Mouse (Mus musculus): ENCODE data around the gene Asb16.

Asb16 gene

DNA sequence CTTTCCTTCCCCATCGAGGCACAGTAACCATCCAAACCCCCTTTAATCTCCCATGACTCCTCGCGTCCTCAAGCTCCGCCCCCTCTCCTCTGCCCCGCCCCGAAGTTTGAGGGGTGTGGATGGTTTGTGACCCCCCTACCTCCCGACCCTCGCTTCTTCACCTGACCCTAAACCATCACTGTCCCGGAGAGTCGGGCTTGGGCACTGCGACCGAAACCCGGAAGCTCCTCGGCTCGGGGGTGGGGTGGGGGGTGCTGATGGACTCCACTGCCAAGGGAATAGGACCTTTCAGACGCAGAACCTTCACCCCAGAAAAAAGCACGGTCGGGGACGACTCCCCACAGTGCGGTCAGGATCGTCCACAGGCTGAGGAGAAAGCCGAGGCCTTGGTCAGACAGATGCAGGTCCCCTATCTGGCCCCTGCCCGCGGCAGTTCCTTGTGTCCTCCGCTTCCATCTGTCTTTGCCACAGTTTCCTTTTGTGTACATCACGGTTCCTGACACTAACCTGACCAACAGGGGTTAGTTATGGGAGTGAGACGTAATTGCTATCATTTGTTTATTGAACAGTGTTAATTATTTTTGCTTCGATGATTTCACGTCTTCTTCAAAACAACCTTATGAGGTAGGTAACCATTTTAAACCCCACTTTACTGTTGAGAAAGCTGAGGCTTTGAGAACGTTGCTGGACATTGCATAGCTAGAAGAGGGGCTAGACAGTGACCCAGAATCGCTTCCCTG is 16.7 kb downstream of the Asb16 start:
- no peak for DNase-seq (ENCODE audit: low read depth, low spot score)

DNA sequence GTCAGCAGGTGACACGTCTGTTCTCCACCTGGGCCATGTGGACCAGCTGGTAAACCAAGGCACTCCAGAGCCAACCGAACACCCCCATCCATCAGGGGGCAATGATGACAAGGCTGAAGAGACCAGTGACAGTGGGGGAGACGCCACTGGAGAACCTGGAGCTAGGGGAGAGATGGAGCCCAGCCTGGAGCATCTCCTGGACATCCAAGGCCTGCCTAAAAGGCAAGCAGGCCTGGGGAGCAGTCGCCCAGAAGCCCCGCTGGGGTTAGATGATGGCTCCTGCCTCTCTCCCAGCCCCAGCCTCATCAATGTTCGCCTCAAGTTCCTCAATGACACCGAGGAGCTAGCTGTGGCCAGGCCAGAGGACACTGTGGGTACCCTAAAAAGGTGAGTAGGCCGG is 18.9 kb downstream of the Asb16 start:
- DNase-seq (ENCODE audit: low read depth, low spot score) = no peak

DNA sequence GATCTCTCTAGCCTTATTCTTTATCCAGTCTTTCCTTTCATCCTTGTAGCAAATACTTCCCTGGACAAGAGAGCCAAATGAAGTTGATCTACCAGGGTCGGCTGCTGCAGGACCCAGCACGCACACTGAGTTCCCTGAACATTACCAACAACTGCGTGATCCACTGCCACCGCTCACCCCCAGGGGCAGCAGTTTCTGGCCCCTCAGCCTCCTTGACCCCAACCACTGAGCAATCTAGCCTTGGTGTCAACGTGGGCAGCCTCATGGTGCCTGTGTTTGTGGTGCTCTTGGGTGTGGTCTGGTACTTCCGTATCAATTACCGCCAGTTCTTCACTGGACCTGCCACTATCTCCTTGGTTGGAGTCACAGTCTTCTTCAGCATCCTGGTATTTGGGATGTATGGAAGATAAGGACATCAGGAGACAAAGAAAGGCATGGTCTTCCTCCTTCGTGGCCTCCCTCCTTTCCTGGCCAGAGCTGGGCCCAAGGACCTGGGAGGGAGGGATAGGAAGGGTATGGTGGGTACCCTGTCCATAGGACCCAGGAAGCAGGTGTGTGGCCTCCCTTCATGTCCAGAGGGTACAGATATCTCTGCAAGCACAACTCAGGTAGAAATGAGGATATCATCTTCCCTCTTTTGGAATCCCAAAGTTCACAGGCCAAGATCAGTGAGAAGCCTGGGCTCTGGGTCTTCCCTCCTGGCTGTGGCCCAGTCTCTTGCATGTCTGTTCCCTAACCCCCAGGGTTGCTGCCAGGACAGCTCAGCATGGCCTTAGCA is 19.7 kb downstream of the Asb16 start:
- DNase-seq (ENCODE audit: low read depth, low spot score) = no peak

DNA sequence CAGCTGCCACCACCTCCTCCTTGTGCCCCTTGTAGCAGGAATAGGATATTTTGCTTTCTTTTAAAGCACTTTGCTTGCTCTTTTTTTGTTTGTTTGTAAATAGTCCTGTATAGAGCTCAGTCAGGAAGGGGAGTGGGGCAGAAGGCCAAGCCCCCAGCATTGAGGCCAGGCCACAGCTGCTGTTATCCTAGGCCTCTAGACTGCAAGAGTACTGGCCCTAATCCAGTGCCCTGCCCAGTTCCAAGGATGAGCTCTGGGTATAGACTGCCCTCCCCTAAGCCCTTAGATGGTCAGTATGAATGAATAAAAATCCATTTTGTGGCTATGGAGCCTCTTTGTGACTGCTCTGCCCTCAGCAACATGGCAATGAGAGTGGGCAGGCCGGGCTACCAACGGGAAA is 20.4 kb downstream of the Asb16 start:
- DNase-seq (ENCODE audit: low read depth, low spot score) = no peak

- DNase-seq (ENCODE audit: low read depth, low spot score) = no peak
Measured at GRCm38 (mm10) chr11:102289511-102290100, 21.1 kb downstream of the Asb16 start.

GRCm38 (mm10) chr11:102290141-102290540 is 21.6 kb downstream of the Asb16 start:
- no peak for DNase-seq (ENCODE audit: low read depth, low spot score)

- DNase-seq (ENCODE audit: low read depth, low spot score) = no peak
Measured at GRCm38 (mm10) chr11:102291051-102291535, 22.6 kb downstream of the Asb16 start.

DNA sequence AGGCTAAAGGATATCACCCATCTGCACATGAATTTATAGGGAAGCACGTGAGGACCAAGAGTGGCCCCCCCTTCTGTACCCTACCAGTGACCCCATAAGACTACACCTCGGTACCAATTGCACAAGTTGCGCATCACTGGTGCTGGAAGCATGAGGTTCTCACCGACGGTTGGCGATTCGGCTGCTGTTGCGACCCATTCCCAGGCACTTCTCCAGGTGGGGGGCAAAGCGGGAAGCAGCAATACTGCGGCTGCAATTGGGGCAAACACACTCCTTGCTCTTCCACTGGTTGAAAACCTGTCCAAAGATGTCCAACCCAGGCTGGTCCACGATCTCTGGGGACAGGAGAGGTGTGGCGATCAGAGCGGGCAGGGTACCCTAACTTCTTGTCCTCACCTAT is 25.4 kb downstream of the Asb16 start:
- DNase-seq (ENCODE audit: low read depth, low spot score) = no peak

DNA sequence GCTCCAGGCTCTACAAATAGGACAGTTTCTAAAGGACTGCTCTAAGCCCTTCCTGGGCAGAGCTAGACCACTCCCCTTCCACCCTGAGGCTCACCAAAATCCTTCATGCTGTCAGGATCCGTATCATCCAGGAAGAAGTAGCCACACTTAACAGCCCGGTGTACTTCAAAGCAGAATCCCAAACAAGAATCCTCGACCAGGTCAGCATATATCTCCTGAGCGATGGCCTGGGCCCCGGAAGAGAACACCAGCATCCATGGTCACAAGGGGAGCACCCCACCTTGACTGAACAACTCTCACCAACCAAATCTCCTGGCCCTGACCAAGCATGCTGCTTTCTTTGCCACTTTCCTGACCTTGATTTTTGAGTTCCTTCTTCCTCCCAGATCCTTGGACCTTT is 25.9 kb downstream of the Asb16 start:
- no peak for DNase-seq (ENCODE audit: low read depth, low spot score)

GRCm38 (mm10) chr11:102294887-102295597 is 26.5 kb downstream of the Asb16 start:
- DNase-seq (ENCODE audit: low read depth, low spot score) = no peak

- no peak for DNase-seq (ENCODE audit: low read depth, low spot score)
Measured at GRCm38 (mm10) chr11:102295598-102296471, 27.3 kb downstream of the Asb16 start.

DNA sequence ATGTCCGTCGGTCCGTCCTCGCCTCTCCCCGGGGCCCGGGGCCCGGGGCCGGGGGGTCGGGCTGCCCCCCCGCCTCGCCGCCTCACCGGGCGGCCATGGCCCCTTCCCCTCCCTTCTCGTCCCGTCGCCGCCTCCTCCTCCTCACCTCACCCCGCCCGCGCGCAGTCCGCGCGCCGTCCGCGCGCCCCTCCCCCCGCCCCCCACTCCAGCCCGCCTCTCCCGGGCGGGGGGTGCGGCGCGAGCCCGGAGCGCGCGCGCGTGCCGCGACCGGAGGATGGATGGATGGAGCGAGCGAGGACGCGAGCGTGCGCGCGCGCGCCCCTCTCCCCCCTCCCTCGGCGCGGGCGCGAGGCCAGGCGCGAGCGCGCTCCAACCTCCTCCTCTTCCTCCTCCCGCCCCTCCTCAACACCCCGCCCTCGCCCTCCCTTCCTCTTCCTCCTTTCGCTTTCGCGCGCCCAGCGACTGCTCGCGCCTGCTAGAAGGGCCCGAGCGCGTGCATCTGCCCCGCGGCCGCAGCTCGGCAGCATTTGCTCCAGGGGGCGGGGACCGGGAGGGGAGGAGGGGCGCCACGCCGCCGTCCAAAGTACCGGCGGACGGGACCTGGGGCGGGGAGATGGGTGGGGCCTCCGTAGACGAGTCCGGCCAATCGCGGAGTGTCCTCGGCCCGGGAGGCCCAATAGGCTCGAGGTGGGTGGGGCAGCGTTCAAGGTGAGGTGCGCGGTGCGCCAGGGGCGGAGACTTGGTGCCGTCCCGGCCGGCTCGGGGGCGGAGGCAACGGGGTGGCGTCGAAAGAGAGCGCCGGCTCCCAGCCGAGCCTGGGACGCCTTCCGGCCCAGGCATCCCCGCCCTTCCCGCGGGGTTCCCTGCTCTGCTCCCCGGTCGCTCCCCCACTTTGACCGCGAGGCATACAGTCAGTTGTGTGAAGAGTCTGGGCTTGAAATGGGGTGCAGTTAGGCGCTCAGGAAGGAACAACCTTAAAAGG is 28.2 kb downstream of the Asb16 start, which contains the start of gene Atxn7l3:
Atxn7l3 (minus strand) TSS at position 141 of the 982 bp plus-strand sequence.
- DNase-seq (ENCODE audit: low read depth, low spot score) = peak; percentile 99

DNA sequence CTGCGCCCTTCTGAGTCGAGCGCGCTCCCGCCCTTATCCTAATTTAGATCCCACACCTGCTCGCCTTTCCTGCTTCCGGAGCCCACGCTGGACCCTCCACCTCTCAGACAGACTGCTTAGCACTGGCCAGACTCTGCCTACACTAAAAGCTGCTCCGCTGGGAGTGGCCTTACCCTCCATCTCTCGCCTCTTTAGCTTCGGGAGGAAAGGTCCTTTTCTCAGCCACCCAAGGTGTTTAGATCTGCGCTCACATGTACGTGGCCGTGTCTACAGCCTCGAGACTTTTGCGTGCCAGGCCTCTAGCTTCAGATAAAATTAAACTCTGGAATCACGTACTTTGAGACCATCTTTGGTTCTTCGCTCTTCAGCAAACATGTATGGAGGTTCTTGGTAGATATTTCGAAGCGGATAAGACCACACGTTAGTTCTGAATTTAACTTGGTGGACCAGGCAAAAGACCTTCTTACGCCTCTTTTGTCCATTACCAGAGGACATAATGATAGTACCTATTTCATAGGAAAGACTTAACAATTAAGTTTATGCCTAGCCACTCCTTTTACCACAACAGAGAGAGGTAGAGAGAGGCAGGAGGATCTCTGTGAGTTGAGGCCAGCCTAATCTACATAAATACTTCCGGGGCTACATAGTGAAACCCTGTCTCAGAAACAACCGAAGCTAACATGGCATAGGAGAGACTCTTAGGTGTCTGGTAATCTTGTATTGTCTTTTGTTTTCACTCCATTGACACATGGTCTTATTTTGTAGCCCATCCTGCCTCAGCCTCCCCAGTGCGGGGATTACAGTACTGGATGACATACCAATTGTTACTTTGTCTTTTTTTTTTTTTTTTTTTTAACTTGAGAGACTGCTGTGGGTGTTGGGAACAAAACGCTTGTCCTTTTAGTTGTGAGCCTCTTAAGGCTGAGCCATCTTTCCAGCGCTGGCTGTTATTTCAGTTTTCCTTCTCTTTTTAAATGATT is 29.3 kb downstream of the Asb16 start:
- DNase-seq (ENCODE audit: low read depth, low spot score) = no peak

- DNase-seq (ENCODE audit: low read depth, low spot score) = peak; percentile 93
Measured at GRCm38 (mm10) chr11:102299839-102300238, 31.3 kb downstream of the Asb16 start.

DNA sequence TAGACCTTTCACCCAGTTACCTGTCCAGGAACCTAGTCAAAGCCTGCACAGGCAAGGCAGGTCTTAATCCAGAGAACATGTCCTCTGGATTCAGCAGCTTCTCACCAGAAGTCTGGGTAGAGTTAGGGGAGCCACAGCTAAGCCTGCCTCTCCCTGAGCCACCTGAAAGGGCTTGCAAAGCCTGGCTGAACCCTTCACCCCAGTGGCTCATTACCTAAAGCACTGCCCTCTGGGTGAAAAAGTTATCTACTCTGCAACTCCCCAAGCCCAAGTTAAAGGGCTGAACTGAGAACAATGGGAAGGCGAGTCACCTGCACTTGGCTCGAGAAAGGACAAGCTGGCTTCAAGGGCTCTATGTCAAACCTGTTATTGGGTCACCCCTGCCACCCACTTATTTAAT is 35.6 kb downstream of the Asb16 start:
- no peak for DNase-seq (ENCODE audit: low read depth, low spot score)

DNA sequence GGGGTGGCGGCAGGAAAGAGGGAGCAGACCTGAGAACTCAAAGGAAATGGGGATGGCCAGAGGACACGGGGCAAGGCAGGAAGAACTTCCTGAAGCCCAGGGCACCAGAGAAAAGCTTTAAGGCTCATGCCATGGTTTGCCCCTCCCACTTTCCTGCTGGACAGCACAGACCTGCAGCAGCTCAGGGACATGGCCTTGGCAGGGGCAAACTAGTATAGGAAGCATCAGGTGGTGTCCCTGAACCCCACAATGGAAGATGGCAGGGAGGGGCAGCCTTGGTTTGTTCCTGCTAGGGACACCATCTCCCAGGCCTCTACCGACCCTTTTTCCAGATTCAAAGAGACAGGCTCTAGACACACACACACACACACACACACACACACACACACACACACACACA is 36.8 kb downstream of the Asb16 start:
- DNase-seq (ENCODE audit: low read depth, low spot score) = no peak

DNA sequence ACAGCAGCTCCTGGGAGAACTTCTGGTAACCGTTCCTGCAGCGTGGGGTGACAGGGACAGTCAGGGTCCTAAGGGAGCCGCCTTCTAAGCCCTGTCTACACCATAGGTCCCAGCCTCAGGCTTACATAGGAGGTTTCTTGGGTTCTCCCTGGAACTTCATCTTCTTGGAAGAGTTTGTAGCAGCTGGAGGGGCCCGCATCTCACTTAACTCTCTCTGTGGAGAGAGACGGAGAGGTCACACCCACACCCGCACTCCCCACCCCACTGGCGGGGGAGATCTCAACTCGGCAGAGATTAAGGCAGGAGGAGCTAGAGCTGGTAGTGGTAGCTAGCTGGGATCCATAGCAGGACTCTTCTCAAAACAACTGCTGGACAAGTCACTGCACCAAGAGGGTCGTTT is 39.6 kb downstream of the Asb16 start:
- no peak for DNase-seq (ENCODE audit: low read depth, low spot score)

DNA sequence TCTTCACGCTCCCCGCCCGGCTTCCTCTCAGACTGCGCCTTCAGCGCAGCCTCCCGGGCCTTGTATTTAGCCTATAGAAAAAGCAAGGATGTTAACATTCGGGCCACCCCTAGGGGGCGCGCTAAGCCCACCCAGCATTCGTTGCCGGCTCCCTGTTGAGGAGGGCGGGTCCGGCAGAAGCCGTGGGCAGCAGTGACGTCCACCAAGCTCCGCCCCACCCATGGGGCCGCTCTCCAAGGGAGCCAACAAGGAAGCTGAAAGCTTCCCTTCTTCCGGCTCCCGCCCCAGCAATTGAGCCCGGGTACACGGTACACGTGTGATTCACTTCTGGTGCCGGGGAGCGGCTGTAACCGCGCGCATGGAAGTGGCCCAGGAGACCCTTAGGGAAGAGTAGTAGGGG is 40.4 kb downstream of the Asb16 start:
- peak; percentile 97 for DNase-seq (ENCODE audit: low read depth, low spot score)
